Mouse (Mus musculus) intestine, embryonic 15.5 days (tissue): ENCODE results near the gene Gm28038. TPM values are rescaled to one million over a fixed set of nuclear protein-coding genes. Genes with fewer than 3 reads are reported as not detected.

Experiments used
- ATAC-seq: fragments of 200-750 bp; cut with Nextera tagmentation; 2 replicates; pipeline ENCODE4 v1.8.0; 2017; ENCODE audit warnings: moderate TSS enrichment, moderate library complexity
- H3K27ac ChIP-seq: fragments of 300-500 bp; sonication (generic); 2 replicates; pipeline ENCODE4 v1.5.1; 2015; ENCODE audit warnings: mild to moderate bottlenecking, inconsistent platforms
- H3K27me3 ChIP-seq: fragments of 300-500 bp; sonication (generic); replicated peaks from 2 replicates; pipeline ENCODE4 v1.6.1; 2015; ENCODE audit warnings: inconsistent platforms
- H3K36me3 ChIP-seq: fragments of 300-500 bp; sonication (generic); 2 replicates; pipeline ENCODE4 v1.6.1; 2015; ENCODE audit warnings: inconsistent platforms
- H3K4me1 ChIP-seq: fragments of 300-500 bp; sonication (generic); replicated peaks from 2 replicates; pipeline ENCODE4 v1.6.1; 2015; ENCODE audit warnings: inconsistent platforms
- H3K4me2 ChIP-seq: fragments of 300-500 bp; sonication (generic); replicated peaks from 2 replicates; pipeline ENCODE4 v1.6.1; 2015; ENCODE audit warnings: mild to moderate bottlenecking, inconsistent platforms
- H3K4me3 ChIP-seq: fragments of 300-500 bp; sonication (generic); replicated peaks from 2 replicates; pipeline ENCODE4 v1.5.1; 2015; ENCODE audit warnings: inconsistent platforms
- H3K9ac ChIP-seq: fragments of 300-500 bp; sonication (generic); 2 replicates; pipeline ENCODE4 v1.6.1; 2015; ENCODE audit warnings: inconsistent platforms
- H3K9me3 ChIP-seq: fragments of 300-500 bp; sonication (generic); 2 replicates; pipeline ENCODE4 v1.6.1; 2016; ENCODE audit warnings: inconsistent platforms
- WGBS: fragments of 180-500 bp; shearing (Covaris S2); methylation state at CpG from one replicate; pipeline ENCODE4 v1.1.7; 2015; 5-methylcytosine and 5-hydroxymethylcytosine counted together
- polyA plus RNA-seq: library from polyadenylated mRNA; unstranded; fragments of >200 nt; fragmentation: Nextera tagmentation; extraction: Ambion mirVana; gene quantifications from 2 replicates; pipeline ENCODE4 v1.2.1, GENCODE M21; 2015

Gm28038 gene
- polyA plus RNA-seq, 1 experiment from 2014 or later, result not detected

- H3K4me3 ChIP-seq, result no peak overlapping the region
- peaks cover 5% of the 10 kb centered on the region for H3K4me1 ChIP-seq
- H3K9ac ChIP-seq, result no peak overlapping the region
- H3K9me3 ChIP-seq, result no peaks in the 10 kb centered on the region
- 86% methylated on average over 15 of the region's 15 CpGs for WGBS
- no peak overlapping the region for H3K4me2 ChIP-seq
- no peaks in the 10 kb centered on the region for H3K27me3 ChIP-seq
- peaks cover 50% of the 10 kb centered on the region for H3K36me3 ChIP-seq
- H3K27ac ChIP-seq, result no peak overlapping the region
- no peak for ATAC-seq
Observed at GRCm38 (mm10) chr2:30259131-30260064, 21.4 kb upstream of the Gm28038 start.

DNA sequence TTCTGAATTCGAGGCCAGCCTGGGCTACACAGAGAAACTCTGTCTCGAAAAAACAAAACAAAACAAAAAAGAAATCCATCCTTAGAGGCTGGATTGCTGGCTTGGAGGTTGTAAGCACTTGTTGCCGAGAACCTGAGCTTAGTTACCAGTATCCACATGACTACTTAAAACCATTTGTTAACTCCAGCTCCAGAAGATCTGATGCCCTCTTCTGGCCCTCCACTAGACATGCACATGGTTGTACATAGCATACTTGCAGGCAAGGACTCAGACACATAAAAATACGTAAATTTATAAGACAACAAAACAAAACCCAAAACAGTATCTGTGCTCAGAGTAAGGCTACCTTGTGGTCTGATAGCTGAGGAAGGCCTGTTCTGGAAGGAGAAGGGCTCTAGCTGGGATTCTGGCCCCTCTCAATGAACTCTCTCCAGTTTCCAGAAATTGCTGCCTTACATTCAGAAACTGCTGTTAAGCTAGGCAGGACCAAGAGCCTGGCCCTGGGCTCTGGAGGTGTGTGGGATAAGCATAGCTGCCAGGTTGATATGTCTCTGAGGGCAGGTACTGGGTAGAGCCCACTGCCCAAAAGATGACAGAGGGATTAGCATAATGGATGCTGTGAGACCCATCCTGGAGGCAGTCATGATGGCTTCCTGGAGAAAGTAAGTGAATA, 19.6 kb upstream of the Gm28038 start:
- Histone ChIP-seq H3K4me2 (no peak overlapping the region), H3K4me1 (peaks cover 23% of the 10 kb centered on the region), H3K27ac (no peak overlapping the region), H3K4me3 (no peak overlapping the region), H3K27me3 (no peaks in the 10 kb centered on the region), H3K9ac (no peak overlapping the region), H3K9me3 (no peaks in the 10 kb centered on the region), H3K36me3 (peaks cover 36% of the 10 kb centered on the region)
- ATAC-seq, result no peak
- WGBS, result 83% methylated on average over 4 of the region's 4 CpGs

- H3K9me3 ChIP-seq, result no peaks in the 10 kb centered on the region
- H3K36me3 ChIP-seq, result peaks cover 26% of the 10 kb centered on the region
- no peak overlapping the region for H3K4me3 ChIP-seq
- no peak overlapping the region for H3K27ac ChIP-seq
- no peak for ATAC-seq
- no peaks in the 10 kb centered on the region for H3K27me3 ChIP-seq
- H3K4me2 ChIP-seq, result no peak overlapping the region
- WGBS, result 90% methylated on average over 18 of the region's 18 CpGs
- H3K9ac ChIP-seq, result no peak overlapping the region
- peaks cover 33% of the 10 kb centered on the region for H3K4me1 ChIP-seq
Observed at GRCm38 (mm10) chr2:30261921-30262839, 18.7 kb upstream of the Gm28038 start.

GRCm38 (mm10) chr2:30262840-30263441, 17.9 kb upstream of the Gm28038 start:
- ATAC-seq, result no peak
- Histone ChIP-seq H3K27ac (0 out of 2 replicates have a peak overlapping the region, but pooled peaks have one; percentile 9), H3K27me3 (no peaks in the 10 kb centered on the region), H3K36me3 (peaks cover 25% of the 10 kb centered on the region), H3K9me3 (no peaks in the 10 kb centered on the region), H3K4me2 (no peak overlapping the region), H3K9ac (no peak overlapping the region), H3K4me1 (peaks cover 33% of the 10 kb centered on the region), H3K4me3 (no peak overlapping the region)
- WGBS, result 57% methylated on average over 4 of the region's 4 CpGs

DNA sequence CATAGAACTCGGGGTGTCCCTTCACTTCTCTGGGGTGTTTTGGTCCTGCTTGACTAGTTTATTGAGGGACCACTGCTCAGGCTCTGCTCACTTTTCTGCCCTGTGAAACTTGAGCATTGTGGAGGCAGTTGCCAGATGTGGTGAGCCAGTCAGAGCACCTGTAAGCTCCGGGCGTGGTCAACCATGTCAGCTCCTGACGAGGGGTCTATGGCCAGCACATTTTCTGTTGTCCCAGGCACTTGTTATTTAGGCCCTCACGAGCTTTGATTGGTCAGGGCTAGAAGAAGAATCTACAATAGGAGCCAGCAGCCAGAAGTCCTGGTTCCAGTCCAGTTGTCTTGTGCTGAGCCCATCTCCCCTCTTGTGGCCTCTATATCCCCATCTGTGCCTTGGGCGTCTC, 17.0 kb upstream of the Gm28038 start:
- Histone ChIP-seq H3K36me3 (peaks cover 24% of the 10 kb centered on the region), H3K4me3 (no peak overlapping the region), H3K4me1 (peaks cover 33% of the 10 kb centered on the region), H3K27me3 (no peaks in the 10 kb centered on the region), H3K9ac (no peak overlapping the region), H3K4me2 (no peak overlapping the region), H3K9me3 (no peaks in the 10 kb centered on the region), H3K27ac (no peak overlapping the region)
- 88% methylated on average over 6 of the region's 6 CpGs for WGBS
- ATAC-seq, result no peak

GRCm38 (mm10) chr2:30264671-30265519, 15.9 kb upstream of the Gm28038 start:
- WGBS, result 55% methylated on average over 7 of the region's 7 CpGs
- H3K27me3 ChIP-seq, result no peaks in the 10 kb centered on the region
- H3K27ac ChIP-seq, result peak overlapping the region; percentile 91
- H3K4me2 ChIP-seq, result no peak overlapping the region
- ATAC-seq, result no peak
- peaks cover 19% of the 10 kb centered on the region for H3K36me3 ChIP-seq
- H3K4me3 ChIP-seq, result no peak overlapping the region
- no peak overlapping the region for H3K9ac ChIP-seq
- H3K4me1 ChIP-seq, result peaks cover 38% of the 10 kb centered on the region
- H3K9me3 ChIP-seq, result no peaks in the 10 kb centered on the region

DNA sequence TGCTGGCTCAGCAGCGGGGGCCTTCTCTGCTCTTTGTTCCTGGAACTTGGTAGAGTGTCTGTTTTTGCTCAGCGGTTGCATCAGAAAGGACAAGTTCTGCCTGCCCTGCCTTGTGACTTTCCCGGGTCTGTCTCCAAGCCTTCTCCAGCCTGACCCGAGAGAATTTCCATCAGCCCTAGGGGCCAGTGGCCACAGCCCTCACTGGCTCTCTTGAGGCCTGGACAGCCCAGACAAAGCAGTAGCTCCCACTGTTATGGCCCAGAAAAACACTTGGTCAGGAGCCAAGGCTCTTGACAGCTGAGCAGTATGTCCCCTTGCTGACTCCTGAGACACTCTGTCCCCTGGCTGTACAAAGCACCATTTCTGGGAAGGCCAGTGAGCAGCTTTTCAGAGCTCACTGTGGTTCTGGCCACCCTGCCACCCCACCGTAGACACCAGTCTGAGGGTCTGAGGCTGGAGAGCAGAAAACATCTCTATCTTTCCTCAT, 15.0 kb upstream of the Gm28038 start, which contains the start of gene Phyhd1:
Phyhd1 (plus strand) TSS at position 437 of the 487 bp plus-strand sequence.
- Histone ChIP-seq H3K27ac (peak within 1 kb of the TSS; percentile 91), H3K4me2 (peak within 1 kb of the TSS; percentile 42), H3K36me3 (peaks cover 17% of the 10 kb centered on the region), H3K9me3 (no peaks in the 10 kb centered on the region), H3K4me3 (peak within 1 kb of the TSS; percentile 12; the same call in 1 of the 2 replicates), H3K9ac (peak within 1 kb of the TSS; percentile 20), H3K4me1 (peaks cover 40% of the 10 kb centered on the region), H3K27me3 (no peaks in the 10 kb centered on the region)
- no peak for ATAC-seq
- 42% methylated on average over 5 of the region's 5 CpGs for WGBS

DNA sequence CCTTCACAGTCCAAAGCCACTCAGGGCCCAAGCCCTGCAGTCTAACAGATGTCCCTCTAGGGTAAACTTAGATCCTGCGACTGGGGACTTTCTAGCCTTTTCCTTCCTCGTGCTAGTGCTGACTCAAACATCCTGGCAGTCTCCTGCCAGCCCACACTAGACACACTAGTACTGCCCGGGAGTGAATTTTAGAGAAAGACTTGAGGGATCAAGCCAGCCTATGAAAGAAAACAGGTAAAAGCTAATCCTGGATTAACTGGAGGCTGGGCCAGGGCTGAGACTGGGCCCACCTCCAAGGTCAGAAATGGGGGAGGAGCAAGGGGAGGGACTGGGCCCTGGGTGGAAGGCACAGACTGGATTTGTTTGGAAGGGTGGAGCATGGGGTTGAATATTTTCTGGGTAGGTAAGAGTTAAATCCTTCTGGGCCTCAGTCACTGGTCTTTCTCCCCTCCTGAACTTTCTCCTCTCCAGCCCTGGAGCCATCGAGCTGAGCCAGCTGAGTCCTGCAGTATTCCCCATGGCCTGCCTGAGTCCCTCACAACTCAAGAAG, 14.4 kb upstream of the Gm28038 start:
- Histone ChIP-seq H3K27ac (peak overlapping the region; percentile 91), H3K4me1 (peaks cover 40% of the 10 kb centered on the region), H3K36me3 (peaks cover 17% of the 10 kb centered on the region), H3K4me3 (0 out of 2 replicates have a peak overlapping the region, but pooled peaks have one; percentile 12), H3K4me2 (peak overlapping the region; percentile 42), H3K9ac (peak overlapping the region; percentile 20), H3K27me3 (no peaks in the 10 kb centered on the region), H3K9me3 (no peaks in the 10 kb centered on the region)
- ATAC-seq, result peak; percentile 81
- WGBS, result 8% methylated on average over 4 of the region's 4 CpGs

GRCm38 (mm10) chr2:30267466-30267865, 13.4 kb upstream of the Gm28038 start:
- WGBS, result 86% methylated on average over 2 of the region's 2 CpGs
- Histone ChIP-seq H3K4me3 (no peak overlapping the region), H3K36me3 (peaks cover 11% of the 10 kb centered on the region), H3K4me1 (peaks cover 40% of the 10 kb centered on the region), H3K9ac (no peak overlapping the region), H3K27me3 (no peaks in the 10 kb centered on the region), H3K4me2 (no peak overlapping the region; the same call in 1 of the 2 replicates), H3K27ac (no peak overlapping the region), H3K9me3 (no peaks in the 10 kb centered on the region)
- ATAC-seq, result no peak

DNA sequence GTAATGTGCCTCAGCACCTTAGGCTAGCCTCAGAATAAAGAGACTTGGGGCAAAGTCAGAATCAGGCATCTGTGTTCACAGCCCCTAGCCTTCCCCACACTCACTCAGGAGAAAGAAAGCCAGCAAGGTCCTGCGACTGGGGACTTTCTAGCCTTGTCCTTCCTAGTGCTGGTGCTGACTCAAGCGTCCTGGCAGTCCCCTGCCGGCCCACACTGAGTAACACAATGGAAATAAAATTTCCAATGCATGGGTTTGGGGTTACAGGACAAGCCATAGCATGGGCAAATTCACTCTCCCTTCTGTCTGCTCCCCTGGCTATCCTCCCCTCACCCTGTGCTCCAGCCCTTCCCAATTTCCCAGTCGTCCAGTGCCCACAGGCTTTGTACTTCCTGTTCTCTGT, 12.5 kb upstream of the Gm28038 start:
- H3K9me3 ChIP-seq, result no peaks in the 10 kb centered on the region
- no peak for ATAC-seq
- no peak overlapping the region; the same call in 1 of the 2 replicates for H3K27ac ChIP-seq
- H3K4me3 ChIP-seq, result no peak overlapping the region
- H3K4me2 ChIP-seq, result no peak overlapping the region
- H3K9ac ChIP-seq, result no peak overlapping the region
- H3K36me3 ChIP-seq, result peaks cover 7% of the 10 kb centered on the region
- peaks cover 36% of the 10 kb centered on the region for H3K4me1 ChIP-seq
- 47% methylated on average over 4 of the region's 4 CpGs for WGBS
- H3K27me3 ChIP-seq, result no peaks in the 10 kb centered on the region
